Mouse (Mus musculus) thymus, postnatal 0 days (tissue): ENCODE results near the gene 4930556J24Rik. TPM values are rescaled to one million over a fixed set of nuclear protein-coding genes. Genes with fewer than 3 reads are reported as not detected.

Experiments
- DNase-seq: peaks from one replicate; pipeline ENCODE4 v3.0.0-alpha.2; 2015; ENCODE audit warnings: low spot score
- polyA plus RNA-seq: library from polyadenylated mRNA; unstranded; fragments of >200 nt; fragmentation: Nextera tagmentation; extraction: Ambion mirVana; gene quantifications from 2 replicates; pipeline ENCODE4 v1.2.1, GENCODE M21; 2015

4930556J24Rik gene
- polyA plus RNA-seq, 1 experiment from 2014 or later = not detected

GRCm38 (mm10) chr11:3893970-3894369 lies 82.6 kb downstream of the 4930556J24Rik start:
- no peak for DNase-seq

Other genes starting within 250 kb of the 4930556J24Rik start
- 0.10 and 0.28 TPM in 2 replicates for gene Osbp2, start 112.9 kb downstream of the 4930556J24Rik start, polyA plus RNA-seq
- 0.06 and 0.08 TPM in 2 replicates for gene 4921536K21Rik, start 81.7 kb downstream of the 4930556J24Rik start, polyA plus RNA-seq
- 0.62 and 0.71 TPM in 2 replicates for gene Dusp18, start 81.5 kb downstream of the 4930556J24Rik start, polyA plus RNA-seq
- gene Slc35e4, start 62.1 kb downstream of the 4930556J24Rik start, polyA plus RNA-seq = 0.87 and 0.99 TPM in 2 replicates
- gene Tcn2, start 44.6 kb downstream of the 4930556J24Rik start, polyA plus RNA-seq = 25.5 and 27.1 TPM in 2 replicates
- gene Pes1, start 12.8 kb downstream of the 4930556J24Rik start, polyA plus RNA-seq = 54.9 and 66.4 TPM in 2 replicates
- gene Gal3st1, start 6.9 kb upstream of the 4930556J24Rik start, polyA plus RNA-seq = 0.17 and 0.39 TPM in 2 replicates
- 0.08 and 0.27 TPM in 2 replicates for gene Sec14l4, start 54.7 kb upstream of the 4930556J24Rik start, polyA plus RNA-seq
- 0.64 and 0.91 TPM in 2 replicates for gene Sec14l3, start 88.1 kb upstream of the 4930556J24Rik start, polyA plus RNA-seq
- gene Mtfp1, start 118.7 kb upstream of the 4930556J24Rik start, polyA plus RNA-seq = 4.1 and 5.3 TPM in 2 replicates
- gene Sec14l2, start 146.6 kb upstream of the 4930556J24Rik start, polyA plus RNA-seq = 0.30 and 0.54 TPM in 2 replicates
- 18.9 and 19.6 TPM in 2 replicates for gene Rnf215, start 158.4 kb upstream of the 4930556J24Rik start, polyA plus RNA-seq
- gene Ccdc157, start 183.5 kb upstream of the 4930556J24Rik start, polyA plus RNA-seq = 2.0 and 2.2 TPM in 2 replicates
- 35.4 and 42.0 TPM in 2 replicates for gene Sf3a1, start 183.6 kb upstream of the 4930556J24Rik start, polyA plus RNA-seq
- gene Tbc1d10a, start 210.0 kb upstream of the 4930556J24Rik start, polyA plus RNA-seq = 50.1 and 58.2 TPM in 2 replicates
- 37.9 and 45.8 TPM in 2 replicates for gene Castor1, start 241.4 kb upstream of the 4930556J24Rik start, polyA plus RNA-seq